Mouse (Mus musculus) CH12.LX (cell line): Measurements from ENCODE around the gene Thg1l.

Experiments used
- CHD2 ChIP-seq: IDR thresholded peaks from 2 replicates; pipeline ENCODE4 v1.6.1; 2011; ENCODE audit warnings: low read length, improper control_type of control experiment
- CTCF ChIP-seq, 2 experiments: IDR thresholded peaks in 1 of 2; conservative IDR thresholded peaks in 1 of 2; 2 replicates each; pipeline ENCODE4 v1.5.1; 2011 to 2012; ENCODE audit warnings: low read depth in 2 of 2, low read length in 2 of 2, improper control_type of control experiment in 1 of 2, inconsistent platforms in 1 of 2, mild to moderate bottlenecking in 1 of 2, moderate library complexity in 1 of 2
- EP300 ChIP-seq: IDR thresholded peaks from 2 replicates; pipeline ENCODE4 v1.6.1; 2011; ENCODE audit warnings: low read length, improper control_type of control experiment
- POLR2A ChIP-seq: IDR thresholded peaks from 2 replicates; pipeline ENCODE4 v1.6.1; 2011; ENCODE audit warnings: low read depth, mild to moderate bottlenecking, improper control_type of control experiment, low read length

GRCm38 (mm10) chr11:45921480-45921898 lies 33.8 kb downstream of the Thg1l start:
- TF ChIP-seq EP300: no peak
- no peak for TF ChIP-seq CHD2
- TF ChIP-seq CTCF (conservative IDR thresholded peaks at IDR 0.05 in 1 of 2, IDR thresholded peaks at IDR 0.05 in 1 of 2; ENCODE audit: low read depth in 2 of 2, low read length in 2 of 2): no peak
- no peak for TF ChIP-seq POLR2A
